Mouse (Mus musculus) kidney, embryonic 16.5 days (tissue): ENCODE results near the gene Fam131a. TPM values are rescaled to one million over a fixed set of nuclear protein-coding genes. Genes with fewer than 3 reads are reported as not detected.

Source experiments
- ATAC-seq: fragments of 200-750 bp; cut with Nextera tagmentation; 2 replicates; pipeline ENCODE4 v1.8.0; 2017; ENCODE audit warnings: moderate TSS enrichment; ENCODE audit not compliant: low FRiP score, low TSS enrichment
- H3K27ac ChIP-seq: fragments of 300-500 bp; sonication (generic); 2 replicates; pipeline ENCODE4 v1.5.1; 2014; ENCODE audit warnings: low read length
- H3K27me3 ChIP-seq: fragments of 300-500 bp; sonication (generic); 2 replicates; pipeline ENCODE4 v1.6.1; 2014; ENCODE audit warnings: low read length, control low read depth, mixed read lengths; ENCODE audit not compliant: insufficient read depth
- H3K36me3 ChIP-seq: fragments of 300-500 bp; sonication (generic); 2 replicates; pipeline ENCODE4 v1.6.1; 2014; ENCODE audit warnings: low read length, control low read depth, mixed read lengths; ENCODE audit not compliant: insufficient read depth
- H3K4me1 ChIP-seq: fragments of 300-500 bp; sonication (generic); 2 replicates; pipeline ENCODE4 v1.6.1; 2014; ENCODE audit warnings: low read length, control low read depth, mixed read lengths; ENCODE audit not compliant: insufficient read depth
- H3K4me2 ChIP-seq: fragments of 300-500 bp; sonication (generic); replicated peaks from 2 replicates; pipeline ENCODE4 v1.6.1; 2014; ENCODE audit warnings: low read depth, low read length
- H3K4me3 ChIP-seq: fragments of 300-500 bp; sonication (generic); 2 replicates; pipeline ENCODE4 v1.5.1; 2014; ENCODE audit warnings: mild to moderate bottlenecking, low read length
- H3K9ac ChIP-seq: fragments of 300-500 bp; sonication (generic); replicated peaks from 2 replicates; pipeline ENCODE4 v1.6.1; 2014; ENCODE audit warnings: low read length
- H3K9me3 ChIP-seq: fragments of 300-500 bp; sonication (generic); 2 replicates; pipeline ENCODE4 v1.6.1; 2016; ENCODE audit warnings: low read length, control low read depth
- WGBS: fragments of 180-500 bp; shearing (Covaris S2); extraction: QIAGEN DNeasy Blood & Tissue Kit; methylation state at CpG from one replicate; pipeline ENCODE4 v1.1.7; 2014; 5-methylcytosine and 5-hydroxymethylcytosine counted together
- polyA plus RNA-seq: library from polyadenylated mRNA; unstranded; fragments of >200 nt; fragmentation: Nextera tagmentation; extraction: Ambion mirVana; gene quantifications from 2 replicates; pipeline ENCODE4 v1.2.1, GENCODE M21; 2015

Fam131a gene
- polyA plus RNA-seq, 1 experiment from 2014 or later, result 7.6 TPM

- no peaks in the 10 kb centered on the region for H3K27me3 ChIP-seq
- no peaks in the 10 kb centered on the region for H3K9me3 ChIP-seq
- WGBS, result 78% methylated on average over 8 of the region's 8 CpGs
- H3K4me3 ChIP-seq, result peak overlapping the region; percentile 9; the same call in 1 of the 2 replicates
- H3K4me1 ChIP-seq, result peaks cover 31% of the 10 kb centered on the region
- H3K27ac ChIP-seq, result 0 out of 2 replicates have a peak overlapping the region, but pooled peaks have one; percentile 8
- no peak overlapping the region for H3K9ac ChIP-seq
- H3K4me2 ChIP-seq, result peak overlapping the region; percentile 59
- no peak for ATAC-seq
- H3K36me3 ChIP-seq, result peaks cover 20% of the 10 kb centered on the region
Measured at GRCm38 (mm10) chr16:20694781-20695180, 1.7 kb downstream of the Fam131a start.

GRCm38 (mm10) chr16:20695622-20696323, 2.7 kb downstream of the Fam131a start:
- ATAC-seq, result peak; percentile 66
- H3K36me3 ChIP-seq, result peaks cover 12% of the 10 kb centered on the region; the same call in 1 of the 2 replicates
- 2% methylated on average over 46 of the region's 46 CpGs for WGBS
- peak overlapping the region; percentile 47 for H3K9ac ChIP-seq
- peaks cover 31% of the 10 kb centered on the region for H3K4me1 ChIP-seq
- peak overlapping the region; percentile 59 for H3K4me2 ChIP-seq
- H3K27me3 ChIP-seq, result no peaks in the 10 kb centered on the region
- H3K27ac ChIP-seq, result no peak overlapping the region
- no peaks in the 10 kb centered on the region for H3K9me3 ChIP-seq
- H3K4me3 ChIP-seq, result peak overlapping the region; percentile 40

- H3K4me1 ChIP-seq, result peaks cover 35% of the 10 kb centered on the region
- H3K27ac ChIP-seq, result no peak overlapping the region
- ATAC-seq, result no peak
- 81% methylated on average over 5 of the region's 5 CpGs for WGBS
- H3K4me2 ChIP-seq, result no peak overlapping the region
- no peaks in the 10 kb centered on the region for H3K36me3 ChIP-seq
- H3K9me3 ChIP-seq, result no peaks in the 10 kb centered on the region
- H3K9ac ChIP-seq, result no peak overlapping the region
- H3K4me3 ChIP-seq, result no peak overlapping the region
- H3K27me3 ChIP-seq, result no peaks in the 10 kb centered on the region
Measured at GRCm38 (mm10) chr16:20699266-20699665, 6.2 kb downstream of the Fam131a start.

GRCm38 (mm10) chr16:20700036-20700435, 7.0 kb downstream of the Fam131a start:
- WGBS, result 51% methylated on average over 5 of the region's 5 CpGs
- no peak for ATAC-seq
- H3K27ac ChIP-seq, result no peak overlapping the region
- H3K4me1 ChIP-seq, result peaks cover 30% of the 10 kb centered on the region
- H3K36me3 ChIP-seq, result no peaks in the 10 kb centered on the region
- no peak overlapping the region for H3K4me2 ChIP-seq
- no peaks in the 10 kb centered on the region for H3K9me3 ChIP-seq
- no peak overlapping the region for H3K4me3 ChIP-seq
- H3K9ac ChIP-seq, result no peak overlapping the region
- no peaks in the 10 kb centered on the region for H3K27me3 ChIP-seq

- Histone ChIP-seq H3K9me3 (no peaks in the 10 kb centered on the region), H3K27me3 (no peaks in the 10 kb centered on the region), H3K27ac (peak overlapping the region; percentile 84), H3K4me3 (no peak overlapping the region), H3K36me3 (peaks cover 4% of the 10 kb centered on the region; the same call in 1 of the 2 replicates), H3K9ac (peak overlapping the region; percentile 64), H3K4me2 (no peak overlapping the region), H3K4me1 (peaks cover 18% of the 10 kb centered on the region)
- WGBS, result 30% methylated on average over 7 of the region's 7 CpGs
- peak; percentile 72 for ATAC-seq
Measured at GRCm38 (mm10) chr16:20701316-20701715, 8.3 kb downstream of the Fam131a start.

GRCm38 (mm10) chr16:20701729-20702521, 8.9 kb downstream of the Fam131a start:
- H3K9ac ChIP-seq, result peak overlapping the region; percentile 64

GRCm38 (mm10) chr16:20702522-20702893, 9.5 kb downstream of the Fam131a start:
- Histone ChIP-seq H3K36me3 (peaks cover 7% of the 10 kb centered on the region), H3K4me1 (peaks cover 17% of the 10 kb centered on the region), H3K4me2 (peak overlapping the region; percentile 32), H3K4me3 (no peak overlapping the region), H3K27me3 (no peaks in the 10 kb centered on the region), H3K9me3 (no peaks in the 10 kb centered on the region), H3K9ac (peak overlapping the region; percentile 64; the same call in 1 of the 2 replicates), H3K27ac (peak overlapping the region; percentile 84)
- WGBS, result 5% methylated on average over 8 of the region's 8 CpGs
- ATAC-seq, result peak; percentile 73

More at GRCm38 (mm10) chr16:20701729-20702521, 8.9 kb downstream of the Fam131a start:
- peak; percentile 56 for ATAC-seq
- peak overlapping the region; percentile 84 for H3K27ac ChIP-seq
- no peaks in the 10 kb centered on the region for H3K9me3 ChIP-seq
- peaks cover 17% of the 10 kb centered on the region for H3K4me1 ChIP-seq
- H3K4me3 ChIP-seq, result no peak overlapping the region
- peak overlapping the region; percentile 32 for H3K4me2 ChIP-seq
- no peaks in the 10 kb centered on the region for H3K27me3 ChIP-seq
- WGBS, result 16% methylated on average over 12 of the region's 12 CpGs
- peaks cover 4% of the 10 kb centered on the region; the same call in 1 of the 2 replicates for H3K36me3 ChIP-seq

- 88% methylated on average over 10 of the region's 10 CpGs for WGBS
- Histone ChIP-seq H3K27ac (no peak overlapping the region), H3K4me2 (no peak overlapping the region), H3K4me3 (no peak overlapping the region), H3K9ac (no peak overlapping the region), H3K27me3 (no peaks in the 10 kb centered on the region), H3K4me1 (peaks cover 17% of the 10 kb centered on the region), H3K9me3 (no peaks in the 10 kb centered on the region), H3K36me3 (peaks cover 12% of the 10 kb centered on the region)
- ATAC-seq, result no peak
Measured at GRCm38 (mm10) chr16:20703071-20703470, 10.0 kb downstream of the Fam131a start.

- H3K27ac ChIP-seq, result no peak overlapping the region
- no peak overlapping the region for H3K4me2 ChIP-seq
- no peaks in the 10 kb centered on the region for H3K27me3 ChIP-seq
- H3K9ac ChIP-seq, result no peak overlapping the region
- WGBS, result 89% methylated on average over 6 of the region's 6 CpGs
- ATAC-seq, result no peak
- H3K4me1 ChIP-seq, result peaks cover 17% of the 10 kb centered on the region
- no peaks in the 10 kb centered on the region for H3K9me3 ChIP-seq
- H3K36me3 ChIP-seq, result peaks cover 15% of the 10 kb centered on the region
- no peak overlapping the region for H3K4me3 ChIP-seq
Measured at GRCm38 (mm10) chr16:20703699-20704400, 10.8 kb downstream of the Fam131a start.
